Mouse (Mus musculus) G1E (cell line): Measurements from ENCODE around the gene Ak2. TPM values are rescaled to one million over a fixed set of nuclear protein-coding genes. Genes with fewer than 3 reads are reported as not detected.

Source experiments
- ATAC-seq: 2 replicates; pipeline ENCODE4 v1.8.0; 2016; ENCODE audit warnings: mild to moderate bottlenecking; ENCODE audit not compliant: insufficient number of reproducible peaks, poor library complexity, low FRiP score, severe bottlenecking; ENCODE audit errors: extremely low read depth
- DNase-seq: peaks from one replicate; pipeline ENCODE4 v3.0.0; 2012; ENCODE audit warnings: low spot score
- H3K27me3 ChIP-seq: 2 replicates; pipeline ENCODE4 v1.6.1; 2012; ENCODE audit warnings: mild to moderate bottlenecking, low read length, inconsistent platforms; ENCODE audit not compliant: insufficient read depth
- H3K36me3 ChIP-seq: replicated peaks from 2 replicates; pipeline ENCODE3; 2012; ENCODE audit warnings: mild to moderate bottlenecking, inconsistent platforms
- H3K4me1 ChIP-seq: 2 replicates; pipeline ENCODE4 v1.6.1; 2012; ENCODE audit warnings: low read depth, low read length, inconsistent platforms, mixed read lengths; ENCODE audit not compliant: insufficient read depth
- H3K4me3 ChIP-seq: 2 replicates; pipeline ENCODE4 v1.5.1; 2012; ENCODE audit warnings: low read depth, mild to moderate bottlenecking, inconsistent platforms, low read length, moderate library complexity, mixed read lengths
- H3K9me3 ChIP-seq: replicated peaks from 2 replicates; pipeline ENCODE4 v1.6.1; 2012; ENCODE audit warnings: inconsistent platforms
- CTCF ChIP-seq: IDR thresholded peaks from 2 replicates; pipeline ENCODE4 v1.5.1; 2012; ENCODE audit warnings: low read depth, low read length, inconsistent platforms, mixed read lengths
- GATA1 ChIP-seq: IDR thresholded peaks from 2 replicates; pipeline ENCODE4 v1.6.1; 2012; ENCODE audit warnings: borderline replicate concordance, low read length, inconsistent platforms, mixed read lengths
- GATA2 ChIP-seq: IDR thresholded peaks from 2 replicates; pipeline ENCODE4 v1.6.1; 2012; ENCODE audit warnings: low read depth, low read length, inconsistent platforms, borderline replicate concordance
- POLR2AphosphoS5 ChIP-seq: IDR thresholded peaks from 2 replicates; pipeline ENCODE4 v1.6.1; 2012; ENCODE audit warnings: low read depth, low read length, inconsistent platforms; ENCODE audit not compliant: insufficient replicate concordance
- TAL1 ChIP-seq: conservative IDR thresholded peaks from 2 replicates; pipeline ENCODE4 v1.6.1; 2012; ENCODE audit warnings: low read depth, low read length, inconsistent platforms, mixed read lengths
- polyA plus RNA-seq: library from polyadenylated mRNA; stranded (reverse); fragments of >175 nt; gene quantifications from 2 replicates; pipeline ENCODE4 v1.2.3, GENCODE M21; 2012
- total RNA-seq, 2 experiments: library from RNA; stranded (forward) in 1 of 2; stranded (reverse) in 1 of 2; fragments of 200-1000 nt in 1 of 2; fragments of >200 nt in 1 of 2; fragmentation: Nextera tagmentation in 1 of 2; gene quantifications; 2 replicates each; pipeline ENCODE4 v1.2.3; 2014 to 2017

Ak2 gene
- total and polyA plus RNA-seq, 3 experiments: 103 to 209 (median 196) TPM

DNA sequence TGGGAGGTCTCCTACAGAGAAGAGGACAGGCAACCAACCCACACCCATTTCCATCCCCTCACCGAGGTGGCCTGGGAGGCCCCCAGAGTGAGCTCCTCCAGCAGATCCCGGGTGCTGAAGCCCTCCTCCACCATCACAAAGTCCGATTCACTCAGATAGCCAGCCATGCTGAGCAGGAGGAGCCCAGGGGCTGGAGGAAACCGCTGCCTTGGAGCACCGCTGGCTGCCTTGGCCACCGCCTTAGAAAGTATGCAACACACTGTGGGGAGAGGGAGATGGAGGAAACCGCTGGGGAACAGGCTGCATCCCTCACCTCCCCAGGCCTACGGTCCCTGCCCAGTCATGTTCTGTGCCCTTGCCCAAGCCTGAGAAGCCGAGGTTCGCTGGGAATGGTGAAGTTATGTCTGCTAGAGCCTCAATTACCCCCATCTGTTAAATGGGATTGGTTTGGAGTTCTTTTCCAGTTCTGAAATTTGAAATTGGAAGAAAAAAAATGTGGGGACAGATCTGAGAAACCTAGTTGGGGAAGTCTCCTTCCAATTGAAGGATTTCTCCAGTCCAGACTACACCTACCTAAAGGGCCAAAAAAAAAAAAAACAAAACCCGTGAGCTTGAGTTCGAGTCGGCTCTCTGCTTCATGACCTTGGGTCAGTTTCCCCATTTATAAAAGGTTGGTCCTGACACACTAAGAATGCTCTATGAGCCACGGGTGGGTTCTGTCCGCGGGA, 30.3 kb upstream of the Ak2 start:
- no peak for ATAC-seq
- H3K36me3 ChIP-seq: no peaks in the 10 kb centered on the region
- peaks cover 3% of the 10 kb centered on the region; the same call in 1 of the 2 replicates for H3K4me1 ChIP-seq
- no peaks in the 10 kb centered on the region for H3K9me3 ChIP-seq
- H3K27me3 ChIP-seq: peaks cover 38% of the 10 kb centered on the region
- H3K4me3 ChIP-seq: no peak overlapping the region
- no peak for TF ChIP-seq POLR2AphosphoS5
- no peak for DNase-seq

GRCm38 (mm10) chr4:128962029-128962925, 29.5 kb upstream of the Ak2 start, which contains the start of gene Azin2:
Azin2 (minus strand) TSS chr4:128962442.
- Histone ChIP-seq H3K9me3 (no peaks in the 10 kb centered on the region), H3K4me1 (no peaks in the 10 kb centered on the region), H3K36me3 (no peaks in the 10 kb centered on the region), H3K27me3 (peaks cover 43% of the 10 kb centered on the region), H3K4me3 (no peak within 1 kb of the TSS; the same call in 1 of the 2 replicates)
- no peak for TF ChIP-seq GATA1
- TF ChIP-seq GATA2: no peak
- TF ChIP-seq POLR2AphosphoS5: no peak
- no peak for TF ChIP-seq TAL1
- no peak for TF ChIP-seq CTCF
- DNase-seq: no peak
- no peak for ATAC-seq

DNA sequence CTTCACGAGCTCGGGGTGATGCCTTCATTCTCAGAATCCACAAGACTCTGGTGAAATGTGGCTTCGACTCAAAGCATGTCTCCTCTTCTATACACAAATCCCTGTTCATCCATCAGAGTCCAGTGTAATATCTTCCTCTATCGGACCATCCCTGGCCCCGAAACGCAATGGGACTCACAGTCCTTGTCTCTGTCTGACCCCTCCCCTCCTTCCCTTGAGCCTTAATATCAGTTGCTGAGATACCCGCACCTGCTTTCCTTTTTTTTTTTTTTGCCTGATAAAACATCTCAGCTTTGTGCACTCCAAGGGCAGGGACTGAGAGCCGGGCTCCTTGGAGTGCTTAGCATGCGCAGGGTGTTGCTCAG, 28.9 kb upstream of the Ak2 start:
- Histone ChIP-seq H3K4me3 (no peak overlapping the region), H3K9me3 (no peaks in the 10 kb centered on the region), H3K27me3 (peaks cover 46% of the 10 kb centered on the region), H3K4me1 (no peaks in the 10 kb centered on the region), H3K36me3 (no peaks in the 10 kb centered on the region)
- no peak for DNase-seq
- ATAC-seq: no peak
- TF ChIP-seq TAL1 (no peak), GATA2 (no peak), GATA1 (no peak), CTCF (no peak), POLR2AphosphoS5 (no peak)

GRCm38 (mm10) chr4:128966751-128967150, 25.0 kb upstream of the Ak2 start:
- Histone ChIP-seq H3K4me3 (no peak overlapping the region), H3K27me3 (peaks cover 23% of the 10 kb centered on the region), H3K4me1 (peaks cover 6% of the 10 kb centered on the region; the same call in 1 of the 2 replicates), H3K9me3 (no peaks in the 10 kb centered on the region), H3K36me3 (no peaks in the 10 kb centered on the region)
- TF ChIP-seq POLR2AphosphoS5: no peak
- TF ChIP-seq GATA1: no peak
- no peak for TF ChIP-seq TAL1
- no peak for TF ChIP-seq CTCF
- TF ChIP-seq GATA2: no peak
- DNase-seq (no peak), ATAC-seq (no peak)

GRCm38 (mm10) chr4:128969081-128969480, 22.7 kb upstream of the Ak2 start:
- Histone ChIP-seq H3K36me3 (no peaks in the 10 kb centered on the region), H3K4me1 (peaks cover 10% of the 10 kb centered on the region), H3K9me3 (no peaks in the 10 kb centered on the region), H3K4me3 (no peak overlapping the region), H3K27me3 (peaks cover 12% of the 10 kb centered on the region)
- no peak for TF ChIP-seq POLR2AphosphoS5
- TF ChIP-seq TAL1: no peak
- TF ChIP-seq CTCF: no peak
- no peak for TF ChIP-seq GATA1
- DNase-seq (no peak), ATAC-seq (no peak)

DNA sequence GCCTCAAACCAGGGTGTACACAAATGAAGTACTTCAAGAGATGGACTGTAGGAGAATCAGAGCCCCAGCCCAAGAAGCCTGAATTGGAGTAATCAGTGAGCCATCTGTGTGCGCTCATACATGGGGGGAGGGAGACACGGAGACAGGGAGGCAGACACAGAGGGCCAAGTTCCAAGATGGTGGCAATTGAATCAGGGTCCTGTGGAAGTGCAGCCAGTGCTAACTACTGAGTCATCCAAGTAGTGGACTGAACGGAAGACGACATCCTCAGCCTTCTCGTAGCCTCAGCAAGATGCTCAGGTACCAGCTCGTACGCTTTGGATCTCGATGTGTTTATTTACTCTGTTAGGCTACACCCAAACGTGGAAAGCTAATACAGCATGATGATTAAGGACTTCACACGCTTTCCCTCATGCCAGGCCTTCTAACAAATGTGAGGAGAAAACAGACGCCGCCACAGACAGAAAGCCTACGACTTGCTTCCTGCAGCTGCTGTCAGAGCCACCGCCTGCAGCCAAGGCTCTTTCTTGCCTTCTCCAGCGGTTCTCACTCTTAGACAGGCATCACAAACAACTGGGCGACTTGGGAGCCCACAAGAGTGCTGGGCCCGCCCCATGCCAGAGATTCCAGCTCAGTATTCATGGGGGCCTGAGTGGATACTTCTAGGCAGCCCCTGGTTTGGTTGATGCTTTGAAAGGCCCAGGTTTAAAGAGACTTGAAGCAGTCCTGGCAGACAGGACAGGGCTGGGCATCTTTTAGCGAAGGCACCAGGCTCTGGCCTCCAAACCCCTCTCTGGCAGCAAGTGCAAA, 21.9 kb upstream of the Ak2 start:
- TF ChIP-seq POLR2AphosphoS5 (no peak), CTCF (no peak), GATA1 (no peak), GATA2 (no peak), TAL1 (no peak)
- ATAC-seq: no peak
- Histone ChIP-seq H3K36me3 (no peaks in the 10 kb centered on the region), H3K4me3 (no peak overlapping the region), H3K9me3 (no peaks in the 10 kb centered on the region), H3K4me1 (peaks cover 14% of the 10 kb centered on the region), H3K27me3 (peaks cover 8% of the 10 kb centered on the region)
- DNase-seq: no peak
